Mouse (Mus musculus): Measurements from ENCODE around the gene Vwa5b2. TPM values are rescaled to one million over a fixed set of nuclear protein-coding genes. Genes with fewer than 3 reads are reported as not detected.

Vwa5b2 gene
- total RNA-seq, 2 experiments from 2014 or later, result 21.2 to 23.7 TPM

Small RNA genes within 50 kb of the gene (microRNA-seq; reads per million reads assigned to microRNA genes)
- 204 to 223 reads per million in 2 experiments for gene Mir1224

Other genes with a start within 250 kb of the Vwa5b2 start
- gene Abcc5, start 163.1 kb upstream of the Vwa5b2 start, total RNA-seq (2021), result 100 to 1,000 TPM; 199 TPM
- 10 to 100 TPM; 54.3 to 54.7 TPM for gene Eif2b5, start 90.7 kb upstream of the Vwa5b2 start, total RNA-seq (2021)
- gene Dvl3, start 72.5 kb upstream of the Vwa5b2 start, total RNA-seq (2021), result 10 to 100 TPM; 51.9 to 55.7 TPM
- 100 to 1,000 TPM; 702 to 704 TPM for gene Ap2m1, start 54.0 kb upstream of the Vwa5b2 start, total RNA-seq (2021)
- 100 to 1,000 TPM; 100 TPM for gene Abcf3, start 40.9 kb upstream of the Vwa5b2 start, total RNA-seq (2021)
- gene Eef1akmt4, start 22.1 kb downstream of the Vwa5b2 start, total RNA-seq (2021), result 1 to 10 TPM; 2.4 to 2.8 TPM
- not detected for gene Gm49333, start 22.1 kb downstream of the Vwa5b2 start, total RNA-seq (2021)
- gene Alg3, start 22.3 kb downstream of the Vwa5b2 start, total RNA-seq (2021), result 10 to 100 TPM; 11.7 to 12.9 TPM
- gene Camk2n2, start 31.8 kb downstream of the Vwa5b2 start, total RNA-seq (2021), result 10 to 100 TPM; 82.8 to 87.9 TPM
- gene Ece2, start 40.4 kb downstream of the Vwa5b2 start, total RNA-seq (2021), result 10 to 100 TPM; 24.6 to 27.1 TPM
- 100 to 1,000 TPM; 206 to 212 TPM for gene Psmd2, start 62.2 kb downstream of the Vwa5b2 start, total RNA-seq (2021)
- 100 to 1,000 TPM; 278 to 283 TPM for gene Eif4g1, start 78.8 kb downstream of the Vwa5b2 start, total RNA-seq (2021)
- gene Fam131a, start 103.8 kb downstream of the Vwa5b2 start, total RNA-seq (2021), result 100 to 1,000 TPM; 445 to 503 TPM
- 10 to 100 TPM; 21.5 to 26.2 TPM for gene Polr2h, start 128.2 kb downstream of the Vwa5b2 start, total RNA-seq (2021)
- gene Clcn2, start 128.3 kb downstream of the Vwa5b2 start, total RNA-seq (2021), result 10 to 100 TPM; 73.3 to 75.5 TPM
- gene Chrd, start 143.7 kb downstream of the Vwa5b2 start, total RNA-seq (2021), result 10 to 100 TPM; 87.9 to 90.5 TPM
- 10 to 100 TPM; 12.6 to 13.4 TPM for gene Thpo, start 145.0 kb downstream of the Vwa5b2 start, total RNA-seq (2021)

All from layer of hippocampus, adult 18-20 months (tissue).